ENCODE assay signal across 8 mouse cellular contexts in genomic region chr5:123436780-123437175, GRCm38 (mm10). TPM values are rescaled to one million over a fixed set of nuclear protein-coding genes. Genes with fewer than 3 reads are reported as not detected.
DNase-seq lines count a peak whose midpoint lies in the region; ATAC-seq lines count a peak whose summit lies in the region.
"Had no signal": no experiment of that assay in that cellular context is flagged by ENCODE, and none has a peak within 500 bp of the region (broad histone marks: within the 10 kb centered on the region; RNA-seq: fewer than 3 reads in every experiment).

No protein-coding gene starts in this region.

- WGBS in neural tube, embryonic 11.5 days = 61% methylated on average over 4 of the region's 4 CpGs
- WGBS in limb, embryonic 15.5 days = 32% methylated on average over 4 of the region's 4 CpGs

- ATAC-seq in neural tube, embryonic 11.5 days (ENCODE audit: insufficient read depth, low FRiP score, low TSS enrichment) = no peak
- ATAC-seq in activated CD4-positive, CD25-positive, alpha-beta regulatory T cell, adult 4 months = peak; percentile 63
- no peak for ATAC-seq in limb, embryonic 15.5 days (ENCODE audit: insufficient number of reproducible peaks, low FRiP score, low TSS enrichment, low read depth)

- H3K4me2 ChIP-seq in neural tube, embryonic 11.5 days (ENCODE audit: low read depth) = no peak overlapping the region
- no peak overlapping the region for H3K4me2 ChIP-seq in limb, embryonic 15.5 days

- H3K27me3 ChIP-seq in neural tube, embryonic 11.5 days (ENCODE audit: control insufficient read depth, insufficient read depth, low read length) = no peaks in the 10 kb centered on the region
- H3K27me3 ChIP-seq in limb, embryonic 15.5 days = no peaks in the 10 kb centered on the region
- H3K27me3 ChIP-seq: megakaryocyte, embryonic 14.5 days had no signal

- H3K9ac ChIP-seq in neural tube, embryonic 11.5 days (ENCODE audit: low read length) = no peak overlapping the region
- no peak overlapping the region for H3K9ac ChIP-seq in limb, embryonic 15.5 days

- no peaks in the 10 kb centered on the region for H3K36me3 ChIP-seq in neural tube, embryonic 11.5 days (ENCODE audit: control insufficient read depth, insufficient read depth, low read length)
- H3K36me3 ChIP-seq in limb, embryonic 15.5 days = peaks cover 14% of the 10 kb centered on the region

- H3K9me3 ChIP-seq in neural tube, embryonic 11.5 days (ENCODE audit: control insufficient read depth, low read length) = no peaks in the 10 kb centered on the region
- H3K9me3 ChIP-seq in limb, embryonic 15.5 days = no peaks in the 10 kb centered on the region
- H3K9me3 ChIP-seq: megakaryocyte, embryonic 14.5 days had no signal

- peak; percentile 43 for DNase-seq in neural tube, embryonic 11.5 days (ENCODE audit: low spot score)
- no peak for DNase-seq in neural tube, embryonic 10.5 days (ENCODE audit: extremely low spot score, low spot score)
- peak; percentile 70 for DNase-seq in embryo, embryonic 10.5 days (ENCODE audit: low spot score)
- peak; percentile 63 for DNase-seq in kidney, adult 18-20 months
- peak; percentile 60 to 66 for DNase-seq in right cerebral cortex, postnatal 10 days (ENCODE audit: low spot score in 2 of 2)

- no peaks in the 10 kb centered on the region for H3K4me1 ChIP-seq in neural tube, embryonic 11.5 days (ENCODE audit: control insufficient read depth, insufficient read depth, low read length)
- H3K4me1 ChIP-seq in limb, embryonic 15.5 days = peaks cover 19% of the 10 kb centered on the region

- no peak overlapping the region for H3K27ac ChIP-seq in neural tube, embryonic 11.5 days (ENCODE audit: low read depth, low read length)
- peak overlapping the region; percentile 40; the same call in 1 of the 2 replicates for H3K27ac ChIP-seq in limb, embryonic 15.5 days

- H3K4me3 ChIP-seq in neural tube, embryonic 11.5 days (ENCODE audit: low read depth, low read length) = no peak overlapping the region
- H3K4me3 ChIP-seq in limb, embryonic 15.5 days = no peak overlapping the region
- H3K4me3 ChIP-seq: megakaryocyte, embryonic 14.5 days had no signal

RNA-seq across cellular contexts. Expression of gene Mlxip, which starts 42.2 kb away (rescaled TPM):
- polyA plus RNA-seq in neural tube, embryonic 11.5 days (2014; fragmentation: Nextera tagmentation; extraction: Ambion mirVana) = 22.6 TPM in 2 replicates
- polyA plus RNA-seq in activated CD4-positive, CD25-positive, alpha-beta regulatory T cell, adult 4 months (2017; shearing (Covaris generic)) = 10 to 100 TPM; 14.7 to 17.5 TPM
- polyA plus RNA-seq in limb, embryonic 15.5 days (2015; fragmentation: Nextera tagmentation; extraction: Ambion mirVana) = 12.7 and 13.7 TPM in 2 replicates

RNA-seq across cellular contexts. Expression of gene Lrrc43, which starts 52.3 kb away (rescaled TPM):
- polyA plus RNA-seq in neural tube, embryonic 11.5 days (2014; fragmentation: Nextera tagmentation; extraction: Ambion mirVana) = not detected in 2 replicates
- not detected for polyA plus RNA-seq in activated CD4-positive, CD25-positive, alpha-beta regulatory T cell, adult 4 months (2017; shearing (Covaris generic))
- not detected in 2 replicates for polyA plus RNA-seq in limb, embryonic 15.5 days (2015; fragmentation: Nextera tagmentation; extraction: Ambion mirVana)

RNA-seq across cellular contexts. Expression of gene Il31, which starts 52.5 kb away (rescaled TPM):
- polyA plus RNA-seq in neural tube, embryonic 11.5 days (2014; fragmentation: Nextera tagmentation; extraction: Ambion mirVana) = not detected in 2 replicates
- not detected for polyA plus RNA-seq in activated CD4-positive, CD25-positive, alpha-beta regulatory T cell, adult 4 months (2017; shearing (Covaris generic))
- not detected in 2 replicates for polyA plus RNA-seq in limb, embryonic 15.5 days (2015; fragmentation: Nextera tagmentation; extraction: Ambion mirVana)
